Mouse (Mus musculus) megakaryocyte, embryonic 14.5 days (primary cell): Measurements from ENCODE around the gene Clec16a.

ENCODE experiments used
- FLI1 ChIP-seq: IDR thresholded peaks from 2 replicates; pipeline ENCODE4 v1.6.1; 2012; ENCODE audit warnings: low read length, inconsistent platforms, mixed read lengths
- GATA1 ChIP-seq: IDR thresholded peaks from 3 replicates; pipeline ENCODE4 v1.6.1; 2012; ENCODE audit warnings: mixed read lengths, low read length, inconsistent platforms, borderline replicate concordance

DNA sequence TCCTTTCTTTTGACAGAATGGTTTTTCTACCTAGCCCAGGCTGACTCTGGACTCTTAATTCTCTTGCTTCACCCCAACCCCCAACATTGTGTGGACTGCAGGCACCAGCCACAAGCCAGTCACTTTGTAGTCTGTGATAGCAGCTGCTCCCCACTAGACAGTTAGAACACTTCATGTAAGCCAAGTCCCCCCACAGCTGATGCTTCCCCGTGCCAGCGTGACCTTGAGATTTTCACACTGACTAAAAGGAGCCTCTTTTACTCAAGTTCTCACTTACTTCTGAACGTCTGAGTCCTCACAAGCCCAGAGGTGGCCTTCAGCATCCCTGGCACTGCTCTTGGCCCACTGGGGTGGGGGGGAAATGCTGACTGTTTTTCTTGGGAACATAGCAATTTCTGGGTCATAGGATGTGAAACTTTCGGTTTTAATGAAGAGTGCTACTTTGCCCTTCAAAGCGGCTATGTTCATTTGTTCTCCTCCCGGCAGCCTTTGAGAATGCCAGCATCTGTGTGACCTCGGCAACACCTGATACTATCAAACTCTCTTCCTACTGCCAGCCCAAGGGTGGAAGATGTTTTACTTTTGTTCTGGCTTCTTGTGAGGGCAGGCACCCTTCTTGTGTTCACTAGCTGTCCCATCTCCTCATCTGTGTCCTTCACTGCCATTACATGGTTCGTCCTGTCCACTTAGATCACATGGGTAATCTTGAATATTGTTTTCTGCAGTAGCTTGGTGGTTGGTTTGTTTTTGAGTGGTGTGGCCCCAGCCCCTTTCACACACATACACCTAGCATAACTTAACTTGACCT lies 138.3 kb downstream of the Clec16a start:
- TF ChIP-seq GATA1, result no peak
- TF ChIP-seq FLI1, result no peak
